Mouse (Mus musculus) natural killer cell, adult 2 months (primary cell): ENCODE results near the gene Slc35f3.

Experiments used
- DNase-seq, 2 experiments: peaks; one replicate each; pipeline ENCODE4 v3.0.0; 2022; ENCODE audit warnings: low spot score in 2 of 2

Slc35f3 gene

DNA sequence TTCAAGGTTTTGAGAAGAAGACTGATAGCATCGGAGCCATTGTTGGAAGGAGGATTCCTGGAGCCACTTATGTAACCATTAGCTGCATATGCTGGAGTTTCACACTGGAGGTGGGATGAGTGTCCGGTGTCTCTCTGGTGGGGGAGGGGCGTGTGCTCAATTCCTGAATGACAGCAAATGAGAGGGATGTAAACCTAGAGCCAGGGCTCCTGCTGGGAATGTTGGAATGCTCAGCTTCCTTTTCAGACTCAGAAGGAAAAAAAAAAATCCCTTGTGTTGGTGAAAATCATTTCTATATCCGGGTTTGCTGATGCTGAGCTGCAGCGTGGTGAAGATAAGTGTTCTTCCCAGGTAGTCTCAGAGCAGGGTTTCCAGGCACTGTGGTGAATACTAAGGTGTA lies 29.4 kb downstream of the Slc35f3 start:
- no peak for DNase-seq

GRCm38 (mm10) chr8:126338864-126339263 lies 40.5 kb downstream of the Slc35f3 start:
- DNase-seq: no peak

- DNase-seq: no peak
Measured at GRCm38 (mm10) chr8:126339357-126339756, 41.0 kb downstream of the Slc35f3 start.

DNA sequence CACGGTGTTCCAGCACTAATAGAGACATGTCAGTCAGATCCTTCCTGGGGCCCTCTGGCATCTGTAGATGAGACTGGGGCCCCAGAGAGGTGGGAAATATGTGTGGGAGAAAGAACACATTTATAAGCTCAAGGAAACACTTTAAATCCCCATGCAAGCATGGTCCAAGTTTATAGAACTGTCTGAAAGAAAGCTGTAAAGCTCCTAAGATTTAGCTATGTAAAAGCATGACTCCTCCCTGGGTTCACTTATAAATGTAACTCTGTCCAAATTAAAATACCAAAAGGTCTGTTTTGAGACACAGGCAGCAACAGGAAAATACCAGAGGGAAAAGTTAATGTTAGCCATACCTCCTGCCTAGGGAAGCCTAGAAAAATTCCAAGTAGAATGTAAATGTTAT lies 42.8 kb downstream of the Slc35f3 start:
- no peak for DNase-seq

GRCm38 (mm10) chr8:126343427-126343826 lies 45.1 kb downstream of the Slc35f3 start:
- DNase-seq: no peak

DNA sequence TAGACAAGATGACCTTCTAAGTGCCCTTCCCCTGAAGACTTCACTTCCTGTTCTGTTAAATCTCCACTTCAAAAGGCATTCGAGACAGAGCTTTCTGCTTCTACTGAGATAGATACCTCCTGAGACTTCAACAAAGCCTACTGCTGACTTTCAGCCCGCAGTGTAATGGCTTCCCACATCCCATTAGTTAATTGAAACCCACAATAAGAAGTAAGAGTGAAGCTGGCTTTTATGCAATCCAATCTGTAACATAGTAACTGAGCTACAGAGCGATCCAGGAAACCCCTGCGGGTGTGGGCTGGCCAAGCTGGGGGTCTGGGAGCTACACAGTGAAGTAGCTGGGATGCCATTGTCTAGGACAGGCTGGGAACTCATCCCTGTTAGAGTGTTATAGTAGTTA lies 46.7 kb downstream of the Slc35f3 start:
- no peak for DNase-seq

DNA sequence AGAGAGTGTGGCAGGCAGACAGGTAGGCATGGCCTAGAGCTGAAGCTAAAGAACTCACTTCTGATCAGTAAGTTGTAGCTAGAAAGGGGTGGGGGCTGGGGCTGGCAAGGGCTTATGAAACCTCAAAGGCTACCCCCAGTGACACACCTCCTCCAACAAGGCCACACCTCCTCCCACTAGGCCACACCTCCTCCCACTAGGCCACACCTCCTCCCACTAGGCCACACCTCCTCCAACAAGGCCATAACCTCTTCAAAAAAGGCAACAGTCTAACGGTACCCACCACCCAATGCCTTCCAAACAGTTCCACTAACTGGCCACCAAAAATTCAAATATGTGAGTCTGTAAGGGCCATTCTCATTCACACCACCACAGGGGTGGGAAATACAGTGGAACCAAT lies 54.9 kb downstream of the Slc35f3 start:
- DNase-seq: no peak

- DNase-seq: no peak
Measured at GRCm38 (mm10) chr8:126357946-126358345, 59.6 kb downstream of the Slc35f3 start.

- no peak for DNase-seq
Measured at GRCm38 (mm10) chr8:126359296-126359695, 60.9 kb downstream of the Slc35f3 start.

DNA sequence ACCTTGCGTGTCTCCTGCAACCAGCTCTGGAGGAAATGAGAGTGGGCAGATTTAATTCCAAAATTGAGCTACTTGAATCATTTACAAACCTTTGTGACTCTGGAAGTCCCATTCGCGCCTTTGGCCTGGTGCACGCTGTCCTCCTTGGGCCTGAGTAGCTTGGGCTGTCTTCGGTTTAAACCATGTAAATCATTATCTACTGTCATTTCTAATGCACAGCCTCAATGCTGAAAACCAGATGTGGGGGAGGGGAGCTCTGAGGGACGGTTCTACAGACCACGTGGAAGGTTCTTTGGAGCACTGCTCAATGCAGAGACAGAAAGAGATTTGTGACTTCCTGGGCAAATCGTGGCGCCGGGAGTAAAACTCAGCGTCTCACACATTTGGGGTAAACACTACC lies 61.7 kb downstream of the Slc35f3 start:
- no peak for DNase-seq

- no peak for DNase-seq
Measured at GRCm38 (mm10) chr8:126360701-126361100, 62.3 kb downstream of the Slc35f3 start.

GRCm38 (mm10) chr8:126366251-126366650 lies 67.9 kb downstream of the Slc35f3 start:
- DNase-seq: no peak

DNA sequence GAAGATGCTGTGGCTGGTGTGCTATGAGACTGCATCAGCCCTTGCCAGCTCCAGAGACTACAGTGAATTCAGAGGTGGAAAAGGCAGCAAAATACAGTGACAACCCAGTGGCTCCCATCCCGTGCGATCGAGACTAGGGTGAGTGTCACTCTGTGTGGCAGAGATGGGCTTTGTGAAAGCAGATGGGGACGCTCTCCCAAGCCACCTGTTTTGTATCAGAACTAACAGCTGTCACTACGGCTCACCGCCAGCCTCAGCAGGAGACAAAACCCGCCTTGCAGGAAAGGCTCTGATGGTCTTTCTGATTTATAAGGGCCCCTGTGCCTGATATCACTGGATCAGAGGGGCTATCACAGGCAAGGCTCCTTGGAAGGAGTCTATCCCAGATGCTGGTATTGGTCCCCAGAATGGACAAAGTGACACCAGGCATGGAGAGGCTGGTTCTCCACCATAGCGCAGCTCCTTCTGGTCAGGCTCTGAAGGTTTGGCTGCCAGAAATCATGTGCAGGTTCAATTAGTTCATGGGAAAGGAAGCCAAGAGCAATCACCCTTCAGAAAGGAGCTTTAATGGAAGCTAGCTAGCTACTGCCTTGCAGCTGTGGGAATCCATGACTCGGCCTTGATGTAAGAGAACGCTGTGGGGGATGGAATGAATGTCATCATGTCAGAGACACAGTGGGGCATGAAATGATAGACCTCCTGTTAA lies 70.1 kb downstream of the Slc35f3 start:
- DNase-seq: no peak

DNA sequence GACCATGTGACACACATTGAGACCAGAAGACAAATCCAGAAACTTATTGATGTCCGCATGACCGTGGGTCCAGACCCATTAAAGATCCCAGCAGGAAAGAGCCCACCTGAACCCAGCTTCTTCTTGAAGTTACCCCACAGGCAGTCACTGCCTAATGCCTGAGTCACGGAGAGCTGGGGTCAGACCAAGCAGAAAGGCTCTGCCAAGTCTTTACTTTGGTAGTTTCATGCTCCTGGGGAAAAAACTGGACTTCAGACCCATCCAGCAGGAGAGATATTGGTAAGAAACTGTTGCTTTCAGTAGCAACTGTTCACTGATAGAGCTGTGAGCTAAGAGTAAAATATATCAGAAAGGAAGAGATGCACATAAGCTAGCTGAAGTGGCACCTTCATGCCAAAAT lies 73.5 kb downstream of the Slc35f3 start:
- DNase-seq: no peak

- DNase-seq: no peak
Measured at GRCm38 (mm10) chr8:126379580-126379979, 81.2 kb downstream of the Slc35f3 start.

DNA sequence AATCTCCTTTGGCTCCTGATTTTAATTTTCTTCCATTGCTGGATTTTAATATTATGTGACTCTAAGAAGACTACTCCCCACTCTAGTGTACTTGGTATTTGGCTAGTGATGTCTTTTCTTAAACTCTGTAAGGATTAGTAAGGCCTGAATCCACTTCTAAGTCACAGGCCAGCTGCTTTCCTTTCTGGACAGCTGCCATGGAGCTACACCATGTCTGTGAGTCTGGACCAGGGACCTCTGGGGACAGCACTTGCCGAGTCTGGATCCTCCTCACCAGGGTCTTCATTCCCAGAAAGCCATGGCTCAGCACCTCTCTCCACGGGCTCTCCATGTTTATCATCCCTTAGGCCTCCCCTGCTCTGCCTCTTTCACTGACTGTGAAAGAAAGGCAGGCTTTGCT lies 81.8 kb downstream of the Slc35f3 start:
- DNase-seq: no peak

GRCm38 (mm10) chr8:126381299-126381698 lies 82.9 kb downstream of the Slc35f3 start:
- DNase-seq: no peak

GRCm38 (mm10) chr8:126382216-126382615 lies 83.9 kb downstream of the Slc35f3 start:
- DNase-seq: no peak

DNA sequence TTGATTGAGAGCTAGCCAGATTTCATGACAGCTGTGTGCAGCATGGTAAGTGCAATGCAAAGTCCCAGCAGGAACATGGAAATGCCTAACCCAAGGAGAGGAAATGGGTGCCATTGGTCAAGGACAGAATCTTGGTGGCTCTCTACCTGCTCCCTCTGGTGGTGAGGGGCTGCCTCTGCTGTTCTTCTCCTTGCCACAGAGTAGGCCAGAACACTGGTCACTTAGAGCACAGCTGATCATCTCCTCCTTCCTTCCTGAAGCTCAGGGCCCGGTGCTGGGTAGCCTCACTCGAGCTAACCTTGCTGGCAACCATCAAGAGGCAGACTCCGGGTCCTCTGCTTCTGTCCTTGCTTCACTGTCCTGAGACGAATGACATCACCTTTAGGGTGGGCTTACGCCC lies 84.4 kb downstream of the Slc35f3 start:
- no peak for DNase-seq

DNA sequence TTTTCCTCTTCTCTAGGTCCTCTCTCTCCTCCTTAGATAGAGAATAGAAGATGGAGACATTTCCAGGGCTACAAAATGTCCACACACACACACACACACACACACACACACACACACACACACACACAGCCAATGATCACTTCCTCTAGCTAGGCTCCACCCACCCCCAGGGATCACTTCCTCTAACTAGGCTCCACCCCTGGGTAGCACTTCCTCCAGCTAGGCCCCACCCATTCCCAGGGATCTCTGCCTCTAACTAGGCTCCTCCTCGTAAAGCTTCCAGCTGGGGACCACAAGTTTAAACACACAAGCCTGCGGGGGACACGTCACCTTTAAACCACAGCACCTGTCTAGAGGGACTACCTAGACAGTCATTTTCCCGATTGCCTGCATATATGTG lies 89.2 kb downstream of the Slc35f3 start:
- peak in 1 of 2 experiments; percentile 23 for DNase-seq

- no peak for DNase-seq
Measured at GRCm38 (mm10) chr8:126391541-126391940, 93.2 kb downstream of the Slc35f3 start.

GRCm38 (mm10) chr8:126395386-126395785 lies 97.0 kb downstream of the Slc35f3 start:
- no peak for DNase-seq

DNA sequence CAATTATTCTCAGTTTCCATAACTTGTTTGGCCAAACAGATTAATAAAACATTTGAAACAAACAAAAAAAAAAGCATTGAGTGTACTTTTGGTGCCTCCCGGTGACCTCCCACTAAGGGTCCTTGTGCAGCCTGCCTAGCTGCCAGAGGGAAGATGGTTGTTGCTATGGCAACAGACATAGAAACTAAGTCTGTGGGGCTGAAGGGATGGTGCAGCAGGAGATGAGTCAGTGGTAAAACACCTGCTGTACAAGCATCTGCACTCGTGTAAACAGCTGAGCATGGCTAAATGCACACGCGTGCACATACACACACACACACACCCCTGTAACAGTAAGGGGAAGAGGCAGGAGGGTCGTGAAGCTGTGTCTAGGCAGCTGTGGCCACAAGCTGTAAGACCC lies 97.6 kb downstream of the Slc35f3 start:
- no peak for DNase-seq

DNA sequence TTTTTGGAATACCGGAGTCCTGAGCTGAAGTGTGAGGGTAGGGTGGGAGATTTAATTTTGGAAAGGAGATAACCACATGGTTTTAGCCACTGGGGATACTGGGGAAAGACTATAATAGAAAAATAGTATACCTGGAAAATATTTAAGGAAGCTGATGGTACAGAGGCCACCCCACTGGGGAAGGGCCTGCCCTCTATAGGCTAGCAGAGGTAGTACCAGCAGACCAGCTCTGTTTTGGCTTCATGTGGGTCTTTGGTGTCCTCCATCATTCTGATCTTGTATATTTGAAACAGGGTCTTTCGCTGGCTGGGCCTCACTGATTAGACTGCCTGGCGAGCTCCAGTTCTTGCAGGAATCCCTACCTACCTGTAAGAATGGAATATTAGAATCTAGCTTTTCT lies 100.0 kb downstream of the Slc35f3 start:
- DNase-seq: no peak
